Mouse (Mus musculus): Measurements from ENCODE around the gene Tef. TPM values are rescaled to one million over a fixed set of nuclear protein-coding genes. Genes with fewer than 3 reads are reported as not detected.

Tef gene
- polyA plus RNA-seq, 2 experiments: 25.5 to 45.7 TPM

DNA sequence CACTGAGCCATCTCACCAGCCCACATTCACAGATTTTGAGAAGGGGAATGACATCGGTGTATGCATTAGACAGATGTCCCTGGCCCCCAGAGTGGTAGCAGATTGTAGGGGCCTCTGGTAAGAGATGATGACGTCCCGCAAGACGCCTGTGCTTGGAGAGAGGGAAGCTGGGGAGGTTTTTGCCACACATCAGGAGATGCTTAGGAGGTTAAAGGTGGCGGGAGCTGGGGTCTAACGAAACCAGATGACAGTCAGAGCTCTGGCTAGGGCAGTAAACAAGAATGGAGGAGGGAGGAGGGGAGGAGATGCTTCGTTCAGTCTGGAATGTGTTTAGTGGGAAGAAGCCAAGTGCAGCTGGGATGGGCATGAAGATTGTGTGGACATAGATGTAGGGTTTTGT is 40.8 kb upstream of the Tef start:
- DNase-seq (ENCODE audit: low spot score): no peak
- no peak for TF ChIP-seq POLR2A (IDR thresholded peaks at IDR 0.05; ENCODE audit: borderline replicate concordance, extremely low read depth, insufficient read depth, insufficient read length)

GRCm38 (mm10) chr15:81761959-81762358 is 40.3 kb upstream of the Tef start:
- WGBS: 93% methylated on average over 3 of the region's 3 CpGs
- Histone ChIP-seq H3K4me2 (replicated peaks; ENCODE audit: low read depth, low read length, severe bottlenecking) (no peak overlapping the region), H3K4me3 (replicated peaks; ENCODE audit: low read length) (no peak overlapping the region), H3K27ac (replicated peaks; ENCODE audit: low read depth, low read length) (no peak overlapping the region), H3K4me1 (ENCODE audit: control insufficient read depth, insufficient read depth, low read length) (no peaks in the 10 kb centered on the region), H3K27me3 (ENCODE audit: control insufficient read depth, insufficient read depth, low read length) (no peaks in the 10 kb centered on the region), H3K9me3 (ENCODE audit: control insufficient read depth, low read length) (no peaks in the 10 kb centered on the region), H3K36me3 (ENCODE audit: control insufficient read depth, insufficient read depth, low read length) (peaks cover 3% of the 10 kb centered on the region; the same call in 1 of the 2 replicates), H3K9ac (ENCODE audit: low read depth, low read length, severe bottlenecking) (no peak overlapping the region)
- no peak for DNase-seq (ENCODE audit: low spot score)
- no peak for ATAC-seq (ENCODE audit: low FRiP score, low read depth)
- TF ChIP-seq POLR2A (IDR thresholded peaks at IDR 0.05; ENCODE audit: borderline replicate concordance, extremely low read depth, insufficient read depth, insufficient read length): no peak

More for the DNA sequence above, 40.8 kb upstream of the Tef start:
- no peak overlapping the region for H3K4me2 ChIP-seq (replicated peaks; ENCODE audit: low read depth, low read length, severe bottlenecking)
- H3K9ac ChIP-seq (ENCODE audit: low read depth, low read length, severe bottlenecking): no peak overlapping the region
- peaks cover 3% of the 10 kb centered on the region; the same call in 1 of the 2 replicates for H3K36me3 ChIP-seq (ENCODE audit: control insufficient read depth, insufficient read depth, low read length)
- ATAC-seq (ENCODE audit: low FRiP score, low read depth): no peak
- H3K9me3 ChIP-seq (ENCODE audit: control insufficient read depth, low read length): no peaks in the 10 kb centered on the region
- H3K27me3 ChIP-seq (ENCODE audit: control insufficient read depth, insufficient read depth, low read length): no peaks in the 10 kb centered on the region
- no peak overlapping the region for H3K4me3 ChIP-seq (replicated peaks; ENCODE audit: low read length)
- WGBS: 52% methylated on average over 7 of the region's 7 CpGs
- no peaks in the 10 kb centered on the region for H3K4me1 ChIP-seq (ENCODE audit: control insufficient read depth, insufficient read depth, low read length)
- H3K27ac ChIP-seq (replicated peaks; ENCODE audit: low read depth, low read length): no peak overlapping the region

DNA sequence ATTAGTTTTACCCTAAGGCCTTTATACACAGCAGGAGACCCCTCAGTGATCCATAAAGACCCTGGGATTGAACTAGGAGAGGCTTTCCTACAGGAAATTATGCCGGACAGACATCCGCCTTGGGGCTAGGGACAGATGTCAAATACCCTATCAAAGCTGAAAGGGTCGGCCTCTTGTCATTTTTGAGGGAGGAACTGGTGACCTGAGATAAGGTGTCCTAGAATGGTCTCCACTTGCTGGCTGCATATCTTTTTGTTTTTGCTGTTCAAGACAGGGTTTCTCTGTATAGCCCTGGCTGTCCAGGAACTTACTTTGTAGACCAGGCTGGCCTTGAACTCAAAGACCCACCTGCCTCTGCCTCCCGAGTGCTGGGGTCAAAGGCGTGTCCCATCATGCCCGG is 37.6 kb upstream of the Tef start:
- Histone ChIP-seq H3K27me3 (ENCODE audit: control insufficient read depth, insufficient read depth, low read length) (no peaks in the 10 kb centered on the region), H3K27ac (replicated peaks; ENCODE audit: low read depth, low read length) (no peak overlapping the region), H3K4me1 (ENCODE audit: control insufficient read depth, insufficient read depth, low read length) (no peaks in the 10 kb centered on the region), H3K4me2 (replicated peaks; ENCODE audit: low read depth, low read length, severe bottlenecking) (no peak overlapping the region), H3K4me3 (replicated peaks; ENCODE audit: low read length) (no peak overlapping the region), H3K36me3 (ENCODE audit: control insufficient read depth, insufficient read depth, low read length) (peaks cover 23% of the 10 kb centered on the region), H3K9ac (ENCODE audit: low read depth, low read length, severe bottlenecking) (no peak overlapping the region), H3K9me3 (ENCODE audit: control insufficient read depth, low read length) (no peaks in the 10 kb centered on the region)
- no peak for DNase-seq (ENCODE audit: low spot score)
- no peak for TF ChIP-seq POLR2A (IDR thresholded peaks at IDR 0.05; ENCODE audit: borderline replicate concordance, extremely low read depth, insufficient read depth, insufficient read length)
- 78% methylated on average over 6 of the region's 6 CpGs for WGBS
- ATAC-seq (ENCODE audit: low FRiP score, low read depth): no peak

DNA sequence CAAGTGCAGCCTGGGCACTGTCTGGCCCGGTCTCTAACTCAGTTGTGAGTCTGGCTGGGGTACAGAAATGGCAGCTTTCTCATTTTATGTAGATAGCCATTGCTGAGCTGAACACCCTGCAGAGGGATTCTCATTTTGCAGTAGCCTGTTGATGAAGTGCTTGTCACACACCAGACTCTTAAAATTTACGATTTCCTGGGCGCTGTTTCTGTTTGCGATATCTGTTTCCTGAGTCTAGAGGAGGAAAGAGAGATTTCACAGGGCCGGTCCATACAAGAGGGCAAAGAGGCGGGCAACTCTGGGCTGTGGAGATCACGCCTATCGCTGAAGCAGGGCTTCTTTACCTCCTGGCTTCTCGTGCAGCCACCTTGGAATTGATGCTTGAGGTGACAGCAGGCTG is 36.6 kb upstream of the Tef start:
- no peak overlapping the region for H3K27ac ChIP-seq (replicated peaks; ENCODE audit: low read depth, low read length)
- peaks cover 31% of the 10 kb centered on the region for H3K36me3 ChIP-seq (ENCODE audit: control insufficient read depth, insufficient read depth, low read length)
- H3K4me3 ChIP-seq (replicated peaks; ENCODE audit: low read length): no peak overlapping the region
- H3K4me1 ChIP-seq (ENCODE audit: control insufficient read depth, insufficient read depth, low read length): no peaks in the 10 kb centered on the region
- no peak overlapping the region for H3K9ac ChIP-seq (ENCODE audit: low read depth, low read length, severe bottlenecking)
- DNase-seq (ENCODE audit: low spot score): no peak
- H3K27me3 ChIP-seq (ENCODE audit: control insufficient read depth, insufficient read depth, low read length): no peaks in the 10 kb centered on the region
- no peak overlapping the region for H3K4me2 ChIP-seq (replicated peaks; ENCODE audit: low read depth, low read length, severe bottlenecking)
- WGBS: 74% methylated on average over 9 of the region's 9 CpGs
- no peak for ATAC-seq (ENCODE audit: low FRiP score, low read depth)
- no peaks in the 10 kb centered on the region for H3K9me3 ChIP-seq (ENCODE audit: control insufficient read depth, low read length)
- TF ChIP-seq POLR2A (IDR thresholded peaks at IDR 0.05; ENCODE audit: borderline replicate concordance, extremely low read depth, insufficient read depth, insufficient read length): no peak

- ATAC-seq (ENCODE audit: low FRiP score, low read depth): no peak
- no peak for TF ChIP-seq POLR2A (IDR thresholded peaks at IDR 0.05; ENCODE audit: borderline replicate concordance, extremely low read depth, insufficient read depth, insufficient read length)
- Histone ChIP-seq H3K27ac (replicated peaks; ENCODE audit: low read depth, low read length) (no peak overlapping the region), H3K9ac (ENCODE audit: low read depth, low read length, severe bottlenecking) (no peak overlapping the region), H3K27me3 (ENCODE audit: control insufficient read depth, insufficient read depth, low read length) (no peaks in the 10 kb centered on the region), H3K9me3 (ENCODE audit: control insufficient read depth, low read length) (no peaks in the 10 kb centered on the region), H3K4me2 (replicated peaks; ENCODE audit: low read depth, low read length, severe bottlenecking) (no peak overlapping the region), H3K4me1 (ENCODE audit: control insufficient read depth, insufficient read depth, low read length) (no peaks in the 10 kb centered on the region), H3K4me3 (replicated peaks; ENCODE audit: low read length) (no peak overlapping the region), H3K36me3 (ENCODE audit: control insufficient read depth, insufficient read depth, low read length) (peaks cover 31% of the 10 kb centered on the region)
- no peak for DNase-seq (ENCODE audit: low spot score)
- WGBS: 88% methylated on average over 5 of the region's 5 CpGs
Observed at GRCm38 (mm10) chr15:81766439-81766838, 35.8 kb upstream of the Tef start.

DNA sequence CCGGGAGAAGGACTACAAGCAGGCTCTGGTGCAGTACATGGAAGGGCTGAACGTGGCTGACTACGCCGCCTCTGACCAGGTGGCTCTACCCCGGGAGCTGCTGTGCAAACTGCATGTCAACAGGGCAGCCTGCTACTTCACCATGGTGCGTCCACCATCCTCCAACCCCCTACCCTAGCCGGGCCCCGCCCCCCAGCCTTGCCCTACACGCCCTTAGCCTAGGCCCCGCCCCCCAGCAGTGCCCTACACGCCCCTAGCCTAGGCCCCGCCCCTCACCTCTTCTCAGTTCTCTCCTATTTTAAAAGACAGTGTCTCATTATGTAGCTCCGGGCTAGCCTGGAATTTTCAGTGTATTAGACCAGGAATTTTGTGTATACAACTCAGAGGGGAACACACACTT is 33.2 kb upstream of the Tef start:
- Histone ChIP-seq H3K4me3 (replicated peaks; ENCODE audit: low read length) (no peak overlapping the region), H3K9ac (ENCODE audit: low read depth, low read length, severe bottlenecking) (no peak overlapping the region), H3K36me3 (ENCODE audit: control insufficient read depth, insufficient read depth, low read length) (peaks cover 53% of the 10 kb centered on the region), H3K4me1 (ENCODE audit: control insufficient read depth, insufficient read depth, low read length) (no peaks in the 10 kb centered on the region), H3K27ac (replicated peaks; ENCODE audit: low read depth, low read length) (no peak overlapping the region), H3K4me2 (replicated peaks; ENCODE audit: low read depth, low read length, severe bottlenecking) (no peak overlapping the region), H3K27me3 (ENCODE audit: control insufficient read depth, insufficient read depth, low read length) (no peaks in the 10 kb centered on the region), H3K9me3 (ENCODE audit: control insufficient read depth, low read length) (no peaks in the 10 kb centered on the region)
- no peak for ATAC-seq (ENCODE audit: low FRiP score, low read depth)
- no peak for TF ChIP-seq POLR2A (IDR thresholded peaks at IDR 0.05; ENCODE audit: borderline replicate concordance, extremely low read depth, insufficient read depth, insufficient read length)
- WGBS: 58% methylated on average over 13 of the region's 13 CpGs
- DNase-seq (ENCODE audit: low spot score): no peak

Data from limb, embryonic 14.5 days (tissue).